Mouse (Mus musculus) kidney, embryonic 15.5 days (tissue): ENCODE results near the gene Man1c1. TPM values are rescaled to one million over a fixed set of nuclear protein-coding genes. Genes with fewer than 3 reads are reported as not detected.

Source experiments
- ATAC-seq: fragments of 200-750 bp; cut with Nextera tagmentation; replicated peaks from 2 replicates; pipeline ENCODE4 v1.8.0; 2017; ENCODE audit warnings: moderate TSS enrichment; ENCODE audit not compliant: low FRiP score
- H3K27ac ChIP-seq: fragments of 300-500 bp; sonication (generic); 2 replicates; pipeline ENCODE4 v1.5.1; 2015; ENCODE audit warnings: mild to moderate bottlenecking, inconsistent platforms
- H3K27me3 ChIP-seq: fragments of 300-500 bp; sonication (generic); 2 replicates; pipeline ENCODE4 v1.6.1; 2015; ENCODE audit warnings: inconsistent platforms
- H3K36me3 ChIP-seq: fragments of 300-500 bp; sonication (generic); 2 replicates; pipeline ENCODE4 v1.6.1; 2015; ENCODE audit warnings: inconsistent platforms
- H3K4me1 ChIP-seq: fragments of 300-500 bp; sonication (generic); 2 replicates; pipeline ENCODE4 v1.6.1; 2015; ENCODE audit warnings: inconsistent platforms
- H3K4me2 ChIP-seq: fragments of 300-500 bp; sonication (generic); 2 replicates; pipeline ENCODE4 v1.6.1; 2015; ENCODE audit warnings: moderate library complexity, mild to moderate bottlenecking, inconsistent platforms
- H3K4me3 ChIP-seq: fragments of 300-500 bp; sonication (generic); replicated peaks from 2 replicates; pipeline ENCODE4 v1.5.1; 2015; ENCODE audit warnings: mild to moderate bottlenecking, inconsistent platforms
- H3K9ac ChIP-seq: fragments of 300-500 bp; sonication (generic); 2 replicates; pipeline ENCODE4 v1.6.1; 2015; ENCODE audit warnings: mild to moderate bottlenecking, inconsistent platforms
- H3K9me3 ChIP-seq: fragments of 300-500 bp; sonication (generic); replicated peaks from 2 replicates; pipeline ENCODE4 v1.6.1; 2016; ENCODE audit warnings: inconsistent platforms
- WGBS: fragments of 180-500 bp; shearing (Covaris S2); methylation state at CpG from one replicate; pipeline ENCODE4 v1.1.7; 2015; ENCODE audit warnings: mixed read lengths; 5-methylcytosine and 5-hydroxymethylcytosine counted together
- polyA plus RNA-seq: library from polyadenylated mRNA; unstranded; fragments of >200 nt; fragmentation: Nextera tagmentation; extraction: Ambion mirVana; gene quantifications from 2 replicates; pipeline ENCODE4 v1.2.1, GENCODE M21; 2015

Gene Man1c1
- polyA plus RNA-seq, 1 experiment from 2014 or later: 5.1 TPM

GRCm38 (mm10) chr4:134651358-134651757 lies 52.7 kb downstream of the Man1c1 start:
- Histone ChIP-seq H3K9me3 (no peaks in the 10 kb centered on the region), H3K36me3 (no peaks in the 10 kb centered on the region)
- 55% methylated on average over 7 of the region's 7 CpGs for WGBS

GRCm38 (mm10) chr4:134645042-134645948 lies 58.8 kb downstream of the Man1c1 start:
- Histone ChIP-seq H3K9ac (no peak overlapping the region), H3K4me3 (no peak overlapping the region), H3K9me3 (no peaks in the 10 kb centered on the region), H3K36me3 (no peaks in the 10 kb centered on the region), H3K4me1 (0 out of 2 replicates have a peak, but pooled peaks cover 3% of the 10 kb centered on the region), H3K4me2 (no peak overlapping the region), H3K27me3 (no peaks in the 10 kb centered on the region), H3K27ac (no peak overlapping the region)
- ATAC-seq: no peak
- 88% methylated on average over 21 of the region's 21 CpGs for WGBS

More at GRCm38 (mm10) chr4:134651358-134651757, 52.7 kb downstream of the Man1c1 start:
- no peak overlapping the region for H3K4me3 ChIP-seq
- no peak overlapping the region for H3K27ac ChIP-seq
- H3K27me3 ChIP-seq: no peaks in the 10 kb centered on the region
- ATAC-seq: no peak
- no peak overlapping the region for H3K4me2 ChIP-seq
- peaks cover 16% of the 10 kb centered on the region; the same call in 1 of the 2 replicates for H3K4me1 ChIP-seq
- H3K9ac ChIP-seq: no peak overlapping the region

- Histone ChIP-seq H3K4me1 (0 out of 2 replicates have a peak, but pooled peaks cover 3% of the 10 kb centered on the region), H3K4me2 (no peak overlapping the region), H3K27me3 (no peaks in the 10 kb centered on the region), H3K9me3 (no peaks in the 10 kb centered on the region), H3K4me3 (no peak overlapping the region), H3K27ac (no peak overlapping the region), H3K9ac (no peak overlapping the region), H3K36me3 (no peaks in the 10 kb centered on the region)
- WGBS: 87% methylated on average over 6 of the region's 6 CpGs
- no peak for ATAC-seq
Observed at GRCm38 (mm10) chr4:134644410-134644809, 59.7 kb downstream of the Man1c1 start.

- H3K4me2 ChIP-seq: no peak overlapping the region
- ATAC-seq: no peak
- 0 out of 2 replicates have a peak, but pooled peaks cover 12% of the 10 kb centered on the region for H3K4me1 ChIP-seq
- WGBS: 79% methylated on average over 30 of the region's 30 CpGs
- 0 out of 2 replicates have a peak, but pooled peaks cover 2% of the 10 kb centered on the region for H3K9me3 ChIP-seq
- H3K36me3 ChIP-seq: no peaks in the 10 kb centered on the region
- H3K27ac ChIP-seq: no peak overlapping the region
- H3K27me3 ChIP-seq: no peaks in the 10 kb centered on the region
- no peak overlapping the region for H3K9ac ChIP-seq
- H3K4me3 ChIP-seq: no peak overlapping the region
Observed at GRCm38 (mm10) chr4:134641711-134642516, 62.2 kb downstream of the Man1c1 start.

- no peak overlapping the region for H3K4me2 ChIP-seq
- H3K27me3 ChIP-seq: no peaks in the 10 kb centered on the region
- no peak overlapping the region for H3K9ac ChIP-seq
- no peak for ATAC-seq
- H3K4me1 ChIP-seq: peaks cover 20% of the 10 kb centered on the region
- H3K4me3 ChIP-seq: no peak overlapping the region
- H3K36me3 ChIP-seq: no peaks in the 10 kb centered on the region
- 59% methylated on average over 7 of the region's 7 CpGs for WGBS
- 0 out of 2 replicates have a peak, but pooled peaks cover 2% of the 10 kb centered on the region for H3K9me3 ChIP-seq
- H3K27ac ChIP-seq: no peak overlapping the region
Observed at GRCm38 (mm10) chr4:134639325-134639724, 64.8 kb downstream of the Man1c1 start.

GRCm38 (mm10) chr4:134638111-134638550 lies 66.0 kb downstream of the Man1c1 start:
- no peak for ATAC-seq
- Histone ChIP-seq H3K9ac (no peak overlapping the region), H3K9me3 (0 out of 2 replicates have a peak, but pooled peaks cover 2% of the 10 kb centered on the region), H3K4me1 (peaks cover 32% of the 10 kb centered on the region), H3K36me3 (no peaks in the 10 kb centered on the region), H3K27me3 (no peaks in the 10 kb centered on the region), H3K4me3 (no peak overlapping the region), H3K4me2 (no peak overlapping the region), H3K27ac (0 out of 2 replicates have a peak overlapping the region, but pooled peaks have one; percentile 3)
- WGBS: 44% methylated on average over 5 of the region's 5 CpGs

GRCm38 (mm10) chr4:134636406-134636805 lies 67.7 kb downstream of the Man1c1 start:
- Histone ChIP-seq H3K4me3 (no peak overlapping the region), H3K4me2 (no peak overlapping the region), H3K4me1 (peaks cover 47% of the 10 kb centered on the region), H3K36me3 (no peaks in the 10 kb centered on the region), H3K27me3 (no peaks in the 10 kb centered on the region), H3K9me3 (0 out of 2 replicates have a peak, but pooled peaks cover 2% of the 10 kb centered on the region), H3K27ac (peak overlapping the region; percentile 28; the same call in 1 of the 2 replicates), H3K9ac (no peak overlapping the region)
- 49% methylated on average over 8 of the region's 8 CpGs for WGBS
- ATAC-seq: no peak; the same call in 1 of the 2 replicates

GRCm38 (mm10) chr4:134634001-134634400 lies 70.1 kb downstream of the Man1c1 start:
- H3K9ac ChIP-seq: no peak overlapping the region

GRCm38 (mm10) chr4:134632131-134632711 lies 71.9 kb downstream of the Man1c1 start:
- Histone ChIP-seq H3K36me3 (no peaks in the 10 kb centered on the region), H3K27ac (peak overlapping the region; percentile 69), H3K27me3 (no peaks in the 10 kb centered on the region), H3K9ac (no peak overlapping the region), H3K4me1 (peaks cover 57% of the 10 kb centered on the region), H3K4me3 (no peak overlapping the region), H3K4me2 (no peak overlapping the region), H3K9me3 (no peaks in the 10 kb centered on the region)
- 34% methylated on average over 13 of the region's 13 CpGs for WGBS
- ATAC-seq: no peak

More at GRCm38 (mm10) chr4:134634001-134634400, 70.1 kb downstream of the Man1c1 start:
- Histone ChIP-seq H3K4me1 (peaks cover 48% of the 10 kb centered on the region), H3K9me3 (0 out of 2 replicates have a peak, but pooled peaks cover 2% of the 10 kb centered on the region), H3K36me3 (no peaks in the 10 kb centered on the region), H3K4me3 (no peak overlapping the region), H3K4me2 (no peak overlapping the region), H3K27me3 (no peaks in the 10 kb centered on the region), H3K27ac (peak overlapping the region; percentile 39)
- no peak; the same call in 1 of the 2 replicates for ATAC-seq
- 60% methylated on average over 13 of the region's 13 CpGs for WGBS

- ATAC-seq: no peak
- WGBS: 71% methylated on average over 14 of the region's 14 CpGs
- Histone ChIP-seq H3K4me1 (peaks cover 55% of the 10 kb centered on the region), H3K27ac (peak overlapping the region; percentile 69), H3K9ac (no peak overlapping the region), H3K4me2 (no peak overlapping the region), H3K9me3 (no peaks in the 10 kb centered on the region), H3K27me3 (no peaks in the 10 kb centered on the region), H3K4me3 (no peak overlapping the region), H3K36me3 (no peaks in the 10 kb centered on the region)
Observed at GRCm38 (mm10) chr4:134631471-134632130, 72.5 kb downstream of the Man1c1 start.
